Mouse (Mus musculus) cortical plate, adult 2 months (tissue): ENCODE results near the gene Hoxd1. TPM values are rescaled to one million over a fixed set of nuclear protein-coding genes. Genes with fewer than 3 reads are reported as not detected.

Experiments
- H3K27ac ChIP-seq: fragments of 200-500 bp; 2 replicates; pipeline ENCODE4 v1.5.1; 2012; ENCODE audit warnings: low read length, control low read depth, inconsistent platforms; ENCODE audit not compliant: insufficient read depth
- H3K4me1 ChIP-seq: fragments of 200-500 bp; 2 replicates; pipeline ENCODE4 v1.6.1; 2011; ENCODE audit warnings: low read length; ENCODE audit not compliant: control insufficient read depth, insufficient read depth
- H3K4me3 ChIP-seq: fragments of 200-500 bp; 2 replicates; pipeline ENCODE4 v1.5.1; 2011; ENCODE audit warnings: mild to moderate bottlenecking, low read length, control low read depth; ENCODE audit not compliant: insufficient read depth
- CTCF ChIP-seq: fragments of 200-500 bp; IDR thresholded peaks from 2 replicates; pipeline ENCODE4 v1.5.1; 2011; ENCODE audit warnings: mild to moderate bottlenecking, control low read depth, low read length; ENCODE audit not compliant: insufficient read depth; ENCODE audit errors: extremely low read depth
- POLR2A ChIP-seq: fragments of 200-500 bp; IDR thresholded peaks from 2 replicates; pipeline ENCODE4 v1.6.1; 2011; ENCODE audit warnings: mild to moderate bottlenecking, low read length, control low read depth; ENCODE audit not compliant: insufficient read depth; ENCODE audit errors: extremely low read depth
- polyA plus RNA-seq: library from polyadenylated mRNA; depleted of rRNA; stranded (reverse); fragments of >200 nt; gene quantifications from 2 replicates; pipeline ENCODE4 v1.2.3, GENCODE M21; 2012

Gene Hoxd1
- polyA plus RNA-seq, 1 experiment, result 0.06 TPM

GRCm38 (mm10) chr2:74724244-74725015, 38.4 kb upstream of the Hoxd1 start:
- TF ChIP-seq CTCF (no peak), POLR2A (no peak)
- no peak overlapping the region for H3K27ac ChIP-seq

GRCm38 (mm10) chr2:74725171-74725570, 37.6 kb upstream of the Hoxd1 start:
- TF ChIP-seq POLR2A (no peak), CTCF (no peak)
- Histone ChIP-seq H3K4me1 (no peaks in the 10 kb centered on the region), H3K27ac (no peak overlapping the region), H3K4me3 (no peak overlapping the region)

More at GRCm38 (mm10) chr2:74724244-74725015, 38.4 kb upstream of the Hoxd1 start:
- H3K4me1 ChIP-seq, result no peaks in the 10 kb centered on the region
- H3K4me3 ChIP-seq, result no peak overlapping the region

GRCm38 (mm10) chr2:74726551-74726950, 36.2 kb upstream of the Hoxd1 start, which contains the start of gene Gm28230:
Gm28230 (plus strand) TSS chr2:74726728.
- H3K27ac ChIP-seq, result no peak within 1 kb of the TSS
- TF ChIP-seq CTCF, result no peak
- TF ChIP-seq POLR2A, result no peak
- H3K4me1 ChIP-seq, result no peaks in the 10 kb centered on the region
- no peak within 1 kb of the TSS for H3K4me3 ChIP-seq

- Histone ChIP-seq H3K4me3 (no peak overlapping the region), H3K4me1 (no peaks in the 10 kb centered on the region), H3K27ac (no peak overlapping the region)
- TF ChIP-seq POLR2A, result no peak
- TF ChIP-seq CTCF, result no peak
Measured at GRCm38 (mm10) chr2:74726973-74727639, 35.7 kb upstream of the Hoxd1 start.

GRCm38 (mm10) chr2:74727640-74728302, 35.0 kb upstream of the Hoxd1 start:
- Histone ChIP-seq H3K27ac (no peak overlapping the region), H3K4me3 (no peak overlapping the region), H3K4me1 (no peaks in the 10 kb centered on the region)
- TF ChIP-seq POLR2A (no peak), CTCF (no peak)

GRCm38 (mm10) chr2:74728303-74728680, 34.5 kb upstream of the Hoxd1 start:
- no peaks in the 10 kb centered on the region for H3K4me1 ChIP-seq
- H3K4me3 ChIP-seq, result no peak overlapping the region
- H3K27ac ChIP-seq, result no peak overlapping the region
- TF ChIP-seq CTCF (no peak), POLR2A (no peak)

GRCm38 (mm10) chr2:74730331-74730730, 32.4 kb upstream of the Hoxd1 start:
- no peak for TF ChIP-seq POLR2A
- no peak for TF ChIP-seq CTCF
- no peaks in the 10 kb centered on the region for H3K4me1 ChIP-seq
- H3K27ac ChIP-seq, result no peak overlapping the region
- no peak overlapping the region for H3K4me3 ChIP-seq

GRCm38 (mm10) chr2:74731055-74731454, 31.7 kb upstream of the Hoxd1 start:
- TF ChIP-seq CTCF (no peak), POLR2A (no peak)
- Histone ChIP-seq H3K27ac (no peak overlapping the region), H3K4me3 (no peak overlapping the region), H3K4me1 (no peaks in the 10 kb centered on the region)

GRCm38 (mm10) chr2:74731799-74732512, 30.8 kb upstream of the Hoxd1 start:
- Histone ChIP-seq H3K27ac (no peak overlapping the region), H3K4me3 (no peak overlapping the region), H3K4me1 (no peaks in the 10 kb centered on the region)
- no peak for TF ChIP-seq CTCF
- TF ChIP-seq POLR2A, result no peak
